Mouse (Mus musculus) hindbrain, embryonic 14.5 days (tissue): ENCODE results near the gene Map2k5. TPM values are rescaled to one million over a fixed set of nuclear protein-coding genes. Genes with fewer than 3 reads are reported as not detected.

Experiments used
- ATAC-seq: fragments of 200-750 bp; cut with Nextera tagmentation; 2 replicates; pipeline ENCODE4 v1.8.0; 2017; ENCODE audit warnings: moderate number of reproducible peaks, mild to moderate bottlenecking, moderate TSS enrichment, moderate library complexity; ENCODE audit not compliant: low FRiP score
- DNase-seq: peaks from one replicate; pipeline ENCODE4 v3.0.0-alpha.2; 2015; ENCODE audit warnings: low spot score
- H3K27ac ChIP-seq: fragments of 300-500 bp; sonication (generic); 2 replicates; pipeline ENCODE4 v1.5.1; 2014; ENCODE audit warnings: mild to moderate bottlenecking, moderate library complexity
- H3K27me3 ChIP-seq: fragments of 300-500 bp; sonication (generic); 2 replicates; pipeline ENCODE4 v1.6.1; 2014; ENCODE audit warnings: mild to moderate bottlenecking, low read length, mixed read lengths; ENCODE audit not compliant: control insufficient read depth, insufficient read depth
- H3K36me3 ChIP-seq: fragments of 300-500 bp; sonication (generic); replicated peaks from 2 replicates; pipeline ENCODE4 v1.6.1; 2014; ENCODE audit not compliant: control insufficient read depth, insufficient read depth
- H3K4me1 ChIP-seq: fragments of 300-500 bp; sonication (generic); replicated peaks from 2 replicates; pipeline ENCODE4 v1.6.1; 2014; ENCODE audit warnings: antibody characterized with exemption, low read length, mixed read lengths; ENCODE audit not compliant: control insufficient read depth, insufficient read depth
- H3K4me2 ChIP-seq: fragments of 300-500 bp; sonication (generic); replicated peaks from 2 replicates; pipeline ENCODE4 v1.6.1; 2014; ENCODE audit warnings: mild to moderate bottlenecking, moderate library complexity
- H3K4me3 ChIP-seq: fragments of 300-500 bp; sonication (generic); replicated peaks from 2 replicates; pipeline ENCODE4 v1.5.1; 2014; ENCODE audit warnings: mild to moderate bottlenecking, low read length
- H3K9ac ChIP-seq: fragments of 300-500 bp; sonication (generic); 2 replicates; pipeline ENCODE4 v1.6.1; 2014
- H3K9me3 ChIP-seq: fragments of 300-500 bp; sonication (generic); 2 replicates; pipeline ENCODE4 v1.6.1; 2016; ENCODE audit warnings: low read length; ENCODE audit not compliant: control insufficient read depth
- WGBS: fragments of 180-500 bp; shearing (Covaris S2); extraction: QIAGEN DNeasy Blood & Tissue Kit; methylation state at CpG from one replicate; pipeline ENCODE4 v1.1.7; 2014; 5-methylcytosine and 5-hydroxymethylcytosine counted together
- polyA plus RNA-seq: library from polyadenylated mRNA; unstranded; fragments of >200 nt; fragmentation: Nextera tagmentation; extraction: Ambion mirVana; gene quantifications from 2 replicates; pipeline ENCODE4 v1.2.1, GENCODE M21; 2014

Gene Map2k5
- polyA plus RNA-seq, 1 experiment from 2014 or later = 35.9 TPM

DNA sequence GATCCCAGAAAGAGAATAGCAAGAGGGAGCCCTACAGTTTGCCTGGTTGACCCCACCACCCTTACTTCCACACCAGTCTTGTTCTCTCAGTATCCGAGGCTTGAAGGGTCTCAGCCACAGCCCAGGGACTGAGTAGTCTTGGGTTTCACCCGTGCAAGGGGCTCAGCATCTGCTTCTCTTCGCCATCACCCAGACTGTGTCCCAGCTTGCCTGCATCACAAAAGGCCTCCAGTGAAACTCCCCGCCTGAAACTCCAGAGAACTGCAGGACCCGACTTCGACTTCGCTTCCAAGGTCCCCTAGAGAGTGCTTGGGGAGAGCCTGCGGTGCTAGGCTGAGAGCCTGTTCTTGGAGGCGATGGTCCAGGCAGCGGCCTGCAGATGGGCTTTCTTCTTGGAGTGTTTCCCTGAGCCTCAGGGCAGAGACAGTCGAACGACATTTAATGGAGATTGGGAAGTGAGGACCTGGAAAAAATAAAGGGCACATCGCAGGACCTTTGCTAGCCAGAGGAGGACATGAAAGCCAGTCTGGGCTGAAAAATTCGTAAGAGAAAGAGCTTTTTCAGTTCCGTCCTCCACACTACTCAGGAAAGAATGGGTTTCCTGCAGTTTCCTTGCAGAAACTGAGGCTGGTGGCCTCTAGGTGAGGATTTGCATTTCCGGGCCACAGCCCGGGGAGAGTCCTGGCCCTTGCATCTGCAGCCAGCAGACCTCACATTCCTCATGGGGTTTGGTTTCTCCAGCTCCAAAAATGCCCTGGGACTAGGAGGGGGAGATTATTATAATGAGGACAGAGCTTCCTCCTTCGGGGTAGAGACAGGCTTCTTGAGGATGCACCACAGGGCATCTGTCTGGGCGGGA lies 240.7 kb downstream of the Map2k5 start:
- peaks cover 37% of the 10 kb centered on the region for H3K4me1 ChIP-seq
- H3K27me3 ChIP-seq = peaks cover 81% of the 10 kb centered on the region
- DNase-seq (peak; percentile 24), ATAC-seq (no peak)
- 3% methylated on average over 19 of the region's 19 CpGs for WGBS
- H3K4me2 ChIP-seq = peak overlapping the region; percentile 9; the same call in 1 of the 2 replicates
- no peak overlapping the region for H3K4me3 ChIP-seq
- no peaks in the 10 kb centered on the region for H3K9me3 ChIP-seq
- H3K27ac ChIP-seq = peak overlapping the region; percentile 40
- H3K36me3 ChIP-seq = no peaks in the 10 kb centered on the region
- no peak overlapping the region for H3K9ac ChIP-seq

GRCm38 (mm10) chr9:63136241-63136640 lies 241.5 kb downstream of the Map2k5 start:
- WGBS = 7% methylated on average over 8 of the region's 8 CpGs
- no peak for ATAC-seq
- Histone ChIP-seq H3K36me3 (no peaks in the 10 kb centered on the region), H3K4me2 (no peak overlapping the region), H3K4me1 (peaks cover 40% of the 10 kb centered on the region), H3K4me3 (no peak overlapping the region), H3K27ac (no peak overlapping the region), H3K9ac (no peak overlapping the region), H3K9me3 (no peaks in the 10 kb centered on the region), H3K27me3 (peaks cover 73% of the 10 kb centered on the region)
- no peak for DNase-seq

- DNase-seq (peak; percentile 85), ATAC-seq (no peak)
- H3K27me3 ChIP-seq = peaks cover 69% of the 10 kb centered on the region
- no peaks in the 10 kb centered on the region for H3K36me3 ChIP-seq
- H3K4me3 ChIP-seq = no peak overlapping the region; the same call in 1 of the 2 replicates
- no peak overlapping the region for H3K9ac ChIP-seq
- no peaks in the 10 kb centered on the region for H3K9me3 ChIP-seq
- peaks cover 44% of the 10 kb centered on the region for H3K4me1 ChIP-seq
- H3K4me2 ChIP-seq = peak overlapping the region; percentile 29
- under 1% methylated on average over 16 of the region's 16 CpGs for WGBS
- no peak overlapping the region for H3K27ac ChIP-seq
Observed at GRCm38 (mm10) chr9:63135801-63136200, 241.9 kb downstream of the Map2k5 start.

- ATAC-seq (no peak), DNase-seq (no peak)
- no peak overlapping the region; the same call in 1 of the 2 replicates for H3K4me3 ChIP-seq
- peak overlapping the region; percentile 29 for H3K4me2 ChIP-seq
- H3K27ac ChIP-seq = no peak overlapping the region
- 3% methylated on average over 11 of the region's 11 CpGs for WGBS
- no peaks in the 10 kb centered on the region for H3K9me3 ChIP-seq
- no peak overlapping the region for H3K9ac ChIP-seq
- H3K36me3 ChIP-seq = no peaks in the 10 kb centered on the region
- H3K27me3 ChIP-seq = peaks cover 64% of the 10 kb centered on the region
- H3K4me1 ChIP-seq = peaks cover 44% of the 10 kb centered on the region
Observed at GRCm38 (mm10) chr9:63135356-63135755, 242.3 kb downstream of the Map2k5 start.

GRCm38 (mm10) chr9:63133659-63134058 lies 244.0 kb downstream of the Map2k5 start:
- Histone ChIP-seq H3K36me3 (no peaks in the 10 kb centered on the region), H3K27me3 (peaks cover 47% of the 10 kb centered on the region), H3K4me3 (peak overlapping the region; percentile 46), H3K27ac (no peak overlapping the region), H3K4me2 (peak overlapping the region; percentile 61), H3K9ac (peak overlapping the region; percentile 60), H3K9me3 (no peaks in the 10 kb centered on the region), H3K4me1 (peaks cover 35% of the 10 kb centered on the region)
- 12% methylated on average over 6 of the region's 6 CpGs for WGBS
- ATAC-seq = no peak
- DNase-seq = peak; percentile 27

- peak overlapping the region; percentile 60 for H3K9ac ChIP-seq
- H3K9me3 ChIP-seq = no peaks in the 10 kb centered on the region
- WGBS = under 1% methylated on average over 48 of the region's 48 CpGs
- DNase-seq = peak; percentile 93
- no peaks in the 10 kb centered on the region for H3K36me3 ChIP-seq
- H3K4me3 ChIP-seq = peak overlapping the region; percentile 46
- peaks cover 32% of the 10 kb centered on the region for H3K4me1 ChIP-seq
- ATAC-seq = peak; percentile 96
- H3K27me3 ChIP-seq = peaks cover 40% of the 10 kb centered on the region
- H3K27ac ChIP-seq = peak overlapping the region; percentile 85
- peak overlapping the region; percentile 61 for H3K4me2 ChIP-seq
Observed at GRCm38 (mm10) chr9:63132673-63133601, 244.8 kb downstream of the Map2k5 start.

- Histone ChIP-seq H3K4me3 (peak overlapping the region; percentile 46), H3K36me3 (no peaks in the 10 kb centered on the region), H3K27me3 (peaks cover 32% of the 10 kb centered on the region), H3K27ac (peak overlapping the region; percentile 85), H3K4me2 (peak overlapping the region; percentile 61), H3K9me3 (no peaks in the 10 kb centered on the region), H3K9ac (peak overlapping the region; percentile 60), H3K4me1 (peaks cover 32% of the 10 kb centered on the region)
- DNase-seq = peak; percentile 52
- 0 out of 2 replicates have a peak, but pooled peaks have one; percentile 9 for ATAC-seq
- whole genome bisulfite sequencing = 2% methylated on average over 28 of the region's 28 CpGs
Observed at GRCm38 (mm10) chr9:63131957-63132602, 245.6 kb downstream of the Map2k5 start.

DNA sequence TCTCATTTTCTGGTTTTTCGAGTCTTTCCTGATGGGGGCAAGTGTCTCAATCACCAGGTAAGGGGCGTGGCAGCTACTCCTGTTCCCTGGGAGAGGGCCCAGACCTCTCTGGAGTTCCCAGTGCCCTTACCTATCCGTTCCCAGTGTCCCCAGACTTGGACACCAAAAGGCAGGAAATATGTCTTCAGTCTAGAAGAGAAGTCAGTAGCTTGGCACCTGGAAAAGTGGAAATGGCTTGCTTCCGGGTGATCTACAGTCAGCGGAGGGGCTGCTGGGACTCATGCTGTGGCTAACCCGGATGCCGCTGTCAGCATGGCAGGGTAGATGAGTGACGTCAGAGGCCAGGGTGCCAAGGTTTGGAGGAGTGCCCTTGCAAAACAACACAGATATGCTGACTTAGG lies 248.1 kb downstream of the Map2k5 start:
- 85% methylated on average over 8 of the region's 8 CpGs for WGBS
- Histone ChIP-seq H3K27ac (no peak overlapping the region), H3K4me1 (peaks cover 20% of the 10 kb centered on the region), H3K4me3 (no peak overlapping the region), H3K36me3 (no peaks in the 10 kb centered on the region), H3K9ac (no peak overlapping the region), H3K4me2 (no peak overlapping the region), H3K27me3 (peaks cover 13% of the 10 kb centered on the region), H3K9me3 (no peaks in the 10 kb centered on the region)
- ATAC-seq (no peak), DNase-seq (no peak)
